Mouse (Mus musculus): ENCODE measurements at regions not wholly inside any gene's neighbourhood (a gene's known extent, or its start where the extent isn't known, plus 50 kb on each side); places are given as distances from the start of the nearest gene placed in this dataset.

GRCm38 (mm10) chr14:54152485-54153235, 101.2 kb downstream of the Dad1 start:
- TF ChIP-seq ZC3H11A (IDR thresholded peaks at IDR 0.05; ENCODE audit: borderline replicate concordance, low read depth, low read length): peak; percentile 79
- TF ChIP-seq CHD2 (IDR thresholded peaks at IDR 0.05; ENCODE audit: low read depth, low read length): no peak
- TF ChIP-seq ZNF384 (IDR thresholded peaks at IDR 0.05; ENCODE audit: low read depth, low read length): peak; percentile 82

All from ES-E14 (cell line).